Mouse (Mus musculus) embryo, embryonic 10 days (tissue): ENCODE data around the gene Tssc4.

Experiments used
- DNase-seq: peaks from one replicate; pipeline ENCODE4 v3.0.0-alpha.2; 2015; ENCODE audit warnings: low spot score

Tssc4 gene

DNA sequence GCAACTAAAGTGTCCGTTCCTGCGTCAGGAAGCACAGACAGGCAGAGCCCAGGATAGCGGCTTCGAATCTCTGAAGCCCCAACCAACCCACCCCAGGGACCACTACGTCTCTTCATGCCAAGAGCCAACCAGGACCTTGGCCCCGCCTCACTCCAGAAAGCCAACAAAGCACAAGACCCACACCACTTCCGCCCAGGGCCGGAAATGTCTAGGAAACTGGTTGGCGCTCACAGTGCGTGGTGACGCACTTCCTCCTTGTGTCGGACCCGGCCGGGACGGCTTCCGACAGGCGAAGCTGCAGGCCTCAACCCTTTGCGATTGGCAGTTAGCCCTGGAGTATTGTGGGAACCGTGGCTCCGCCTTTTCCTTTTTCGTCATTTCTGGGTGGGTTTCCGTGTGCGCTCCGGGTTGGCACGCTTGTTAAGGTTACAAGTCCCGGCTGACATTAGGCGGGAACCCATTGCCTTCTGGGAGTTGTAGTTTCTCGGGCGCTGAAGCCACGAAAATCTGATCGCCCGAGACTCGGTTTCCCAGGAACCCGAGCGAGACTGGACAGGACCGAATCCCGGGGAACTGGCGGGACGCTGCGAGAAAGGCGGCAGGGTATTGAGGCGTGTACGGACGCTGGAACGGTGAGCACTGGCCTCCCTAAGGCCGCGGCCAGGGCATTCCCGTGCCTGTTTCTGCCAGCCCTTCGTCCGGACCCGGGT, at the start of gene Tssc4:
Gene Tssc4 (plus strand): TSS at position 368 of the 710 bp plus-strand sequence.
- peak; percentile 99 for DNase-seq

- no peak for DNase-seq
Measured at GRCm38 (mm10) chr7:143020040-143020439, 49.0 kb upstream of the Tssc4 start.

- DNase-seq, result no peak
Measured at GRCm38 (mm10) chr7:143020764-143021163, 48.3 kb upstream of the Tssc4 start.

DNA sequence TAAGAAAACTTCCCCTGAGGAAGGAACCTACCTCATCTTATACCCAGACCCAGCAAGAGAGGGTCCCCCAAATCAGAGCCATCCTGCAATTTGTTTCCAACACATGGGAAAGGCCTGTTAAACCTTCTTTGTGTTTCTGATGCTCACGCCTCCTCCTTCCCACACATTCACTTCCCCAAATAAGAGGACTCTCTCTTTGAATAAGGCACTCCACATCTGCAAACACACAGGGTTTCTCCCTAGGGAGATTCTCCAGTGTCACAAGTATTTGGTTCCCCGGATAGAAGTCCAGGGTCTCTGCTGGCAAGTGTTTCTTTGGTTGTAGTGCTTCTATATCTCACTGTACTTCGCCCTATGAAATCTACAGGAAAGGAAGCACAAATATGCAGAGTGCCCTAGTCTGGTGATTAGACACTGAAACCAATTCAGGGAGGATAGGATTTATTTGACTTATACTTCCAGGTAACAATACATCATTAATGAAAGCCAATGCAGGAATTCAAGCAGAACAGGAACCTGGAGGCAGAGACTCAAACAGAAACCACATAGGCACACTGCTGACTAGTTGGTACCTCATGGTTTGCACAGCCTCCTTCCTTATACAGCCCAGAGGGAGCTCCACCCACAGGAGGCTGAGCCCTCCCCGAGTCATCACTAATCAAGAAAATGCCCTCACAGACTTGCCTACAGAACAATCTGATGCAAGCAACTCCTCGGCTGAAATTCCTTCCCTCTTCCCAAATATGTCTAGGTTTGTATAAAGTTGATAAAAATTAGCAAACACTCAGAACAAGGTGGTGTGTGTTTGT, 47.5 kb upstream of the Tssc4 start:
- no peak for DNase-seq

DNA sequence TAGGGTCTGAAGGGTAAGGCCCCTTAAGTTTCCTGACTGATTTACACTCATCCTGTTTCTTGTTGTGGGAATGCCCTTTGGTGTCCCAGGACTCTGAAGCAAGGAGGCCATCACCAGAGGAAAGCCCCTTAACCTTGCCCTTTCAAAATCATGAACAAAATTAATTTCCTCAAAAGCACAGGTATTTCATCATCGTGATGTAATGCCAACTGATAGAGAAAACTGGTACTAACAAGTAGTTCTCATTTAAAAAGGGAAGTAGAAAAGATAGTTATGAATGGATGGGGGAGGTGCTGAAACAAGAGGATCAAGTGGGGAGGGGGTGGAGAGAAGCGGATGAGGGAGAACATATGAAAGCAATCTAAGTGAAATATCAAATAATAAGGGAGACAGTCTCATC, 45.5 kb upstream of the Tssc4 start:
- no peak for DNase-seq

DNA sequence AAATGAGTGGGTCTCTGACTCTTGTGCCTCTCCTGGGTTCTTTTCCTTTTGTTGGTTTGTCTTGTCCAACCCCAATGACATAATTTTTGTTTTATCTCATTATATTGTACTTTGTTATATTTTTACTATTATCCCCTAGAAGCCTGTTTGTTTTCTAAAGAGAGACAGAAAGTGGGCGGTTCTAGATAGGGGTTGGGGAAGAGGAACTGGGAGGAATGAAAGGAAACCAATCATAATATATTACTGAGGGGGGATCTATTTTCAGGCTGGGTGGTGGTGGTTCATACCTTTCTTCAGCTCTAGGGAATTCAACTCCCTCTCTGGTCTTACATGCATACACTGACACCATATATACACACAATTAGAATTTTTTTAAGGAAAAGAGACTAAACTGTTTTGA, 44.8 kb upstream of the Tssc4 start:
- no peak for DNase-seq

- no peak for DNase-seq
Measured at GRCm38 (mm10) chr7:143025496-143025895, 43.6 kb upstream of the Tssc4 start.

DNA sequence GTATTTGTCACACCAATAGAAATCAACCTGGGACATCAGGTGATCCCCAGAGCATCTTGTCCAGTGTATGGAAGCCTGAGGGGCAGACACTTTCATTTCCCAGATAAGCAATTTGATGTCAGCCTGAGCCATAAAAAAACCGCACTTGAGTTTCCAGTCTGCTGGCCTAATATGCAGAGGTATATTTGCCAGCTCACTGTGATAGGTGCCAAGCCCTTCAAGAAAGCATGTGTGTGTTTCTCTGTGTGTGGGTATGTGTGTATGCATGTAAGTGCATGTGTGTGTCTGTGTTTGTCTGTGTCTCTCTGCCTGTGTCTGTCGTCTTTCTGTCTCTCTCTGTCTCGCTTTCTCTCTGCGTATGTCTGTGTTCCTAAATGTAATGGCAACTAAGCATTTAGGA, 41.9 kb upstream of the Tssc4 start:
- no peak for DNase-seq

- no peak for DNase-seq
Measured at GRCm38 (mm10) chr7:143031816-143032215, 37.2 kb upstream of the Tssc4 start.

- DNase-seq, result no peak
Measured at GRCm38 (mm10) chr7:143033581-143033980, 35.5 kb upstream of the Tssc4 start.

GRCm38 (mm10) chr7:143034112-143034511, 34.9 kb upstream of the Tssc4 start:
- no peak for DNase-seq

DNA sequence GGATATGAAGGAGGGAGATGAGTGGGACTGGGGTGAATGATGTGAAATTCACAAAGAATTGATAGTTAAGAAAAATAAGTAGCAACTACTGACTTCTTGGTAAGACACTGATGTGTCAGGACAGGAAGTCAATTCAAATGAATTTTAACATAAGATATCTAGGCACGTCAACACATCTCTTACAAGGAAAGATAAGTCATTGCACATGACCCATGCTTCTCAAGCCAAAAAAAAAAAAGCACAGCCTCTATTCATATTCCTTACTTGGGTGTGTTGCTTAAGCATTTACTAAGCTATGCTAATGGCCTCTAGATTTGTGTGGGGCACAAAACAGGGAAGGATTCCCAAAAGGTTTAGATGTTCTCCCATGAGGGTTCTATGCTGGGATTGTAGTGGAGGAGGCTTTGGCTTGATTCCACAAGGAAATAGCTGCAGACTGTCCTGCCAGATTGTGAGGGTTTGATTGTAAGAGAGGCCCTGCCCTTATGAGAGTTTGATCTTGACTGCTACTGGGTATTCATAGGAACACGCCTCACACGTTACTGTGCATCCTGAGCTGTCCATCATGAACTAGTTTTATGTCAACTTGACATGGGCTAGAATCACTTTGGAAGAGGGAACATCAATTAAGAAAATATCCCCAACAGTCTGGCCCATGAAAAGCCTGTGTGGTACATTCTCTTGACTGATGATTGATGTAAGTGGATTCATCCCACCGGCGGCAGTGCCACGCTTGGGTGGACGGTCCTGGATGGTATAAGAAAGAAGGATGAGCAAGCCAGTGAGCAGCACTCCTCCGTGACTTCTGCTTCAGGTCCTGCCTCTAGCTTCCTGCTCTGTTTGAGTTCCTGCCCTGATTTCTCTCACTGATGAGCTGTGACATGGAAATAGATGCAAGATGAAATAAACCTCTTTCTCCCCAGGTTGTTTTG, 34.3 kb upstream of the Tssc4 start:
- DNase-seq, result no peak

DNA sequence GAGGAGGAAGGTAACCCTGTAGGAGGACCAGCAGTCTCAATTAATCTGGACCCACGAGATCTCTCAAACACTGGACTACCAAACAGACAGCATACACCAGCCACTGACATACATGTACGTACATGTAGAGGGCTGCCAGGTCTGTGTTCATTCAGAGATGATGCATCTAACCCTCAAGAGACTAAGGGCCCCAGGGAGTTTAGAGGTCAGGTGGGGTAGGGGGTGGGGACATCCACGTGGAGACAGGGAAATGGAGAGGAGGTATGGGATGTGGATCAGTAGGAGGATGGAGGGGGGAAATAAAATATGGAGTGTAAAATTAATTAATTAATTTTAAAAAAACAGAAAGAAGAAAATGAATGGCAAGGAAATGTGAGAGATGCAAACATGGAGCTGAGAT, 32.3 kb upstream of the Tssc4 start:
- no peak for DNase-seq

DNA sequence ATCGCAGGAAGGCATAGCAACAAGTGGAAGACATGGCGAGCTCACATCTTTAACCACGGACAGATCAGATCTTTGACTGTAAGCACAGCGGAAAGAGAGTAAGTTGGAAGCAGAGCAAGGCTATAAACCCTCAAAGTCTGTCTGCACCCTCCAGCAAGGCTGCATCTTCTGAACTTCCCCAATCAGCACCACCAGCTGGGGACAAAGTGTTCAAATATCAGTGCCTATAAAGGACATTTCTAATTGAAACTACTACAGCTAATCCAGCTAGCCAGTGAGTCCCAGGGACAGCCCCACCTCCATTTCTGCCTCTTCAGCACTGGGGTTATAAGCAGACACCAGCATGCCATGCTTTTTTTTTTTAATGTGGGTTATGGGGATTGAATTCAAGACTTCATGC, 31.7 kb upstream of the Tssc4 start:
- no peak for DNase-seq

GRCm38 (mm10) chr7:143038174-143038931, 30.7 kb upstream of the Tssc4 start:
- no peak for DNase-seq

GRCm38 (mm10) chr7:143040561-143040960, 28.5 kb upstream of the Tssc4 start:
- no peak for DNase-seq

DNA sequence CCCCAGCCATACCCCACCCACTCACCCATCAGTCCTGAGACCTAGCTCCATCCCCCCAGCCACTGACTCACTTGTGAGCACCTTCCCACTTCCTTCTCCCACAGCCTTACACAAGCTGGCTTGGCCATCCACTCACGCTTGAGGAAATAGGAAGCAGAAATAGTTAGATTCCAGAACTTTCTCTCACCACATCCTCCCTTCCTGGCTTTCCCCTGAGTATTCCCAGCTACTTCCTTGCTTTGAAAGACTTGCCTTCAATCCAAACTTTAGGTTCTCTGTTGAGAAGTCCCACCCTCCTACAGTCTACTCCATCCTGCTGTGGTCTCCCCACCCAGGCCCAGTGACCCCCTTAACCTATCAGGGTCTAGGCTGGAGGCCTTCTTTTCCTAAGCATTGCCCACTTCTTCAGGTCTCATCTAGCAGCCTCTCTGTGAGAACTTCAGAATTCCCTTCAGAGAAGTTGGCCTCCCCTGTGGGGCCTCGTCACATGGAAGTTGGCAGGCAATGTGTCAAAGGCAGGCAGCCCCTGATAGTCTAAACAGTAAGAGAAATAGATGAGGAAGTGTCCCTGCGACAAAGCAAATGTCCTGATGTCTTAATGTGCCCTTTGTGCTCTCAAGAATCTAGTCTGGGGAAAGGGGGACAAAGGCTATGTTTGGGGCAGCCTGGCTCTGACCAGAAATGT, 27.8 kb upstream of the Tssc4 start:
- DNase-seq, result no peak

DNA sequence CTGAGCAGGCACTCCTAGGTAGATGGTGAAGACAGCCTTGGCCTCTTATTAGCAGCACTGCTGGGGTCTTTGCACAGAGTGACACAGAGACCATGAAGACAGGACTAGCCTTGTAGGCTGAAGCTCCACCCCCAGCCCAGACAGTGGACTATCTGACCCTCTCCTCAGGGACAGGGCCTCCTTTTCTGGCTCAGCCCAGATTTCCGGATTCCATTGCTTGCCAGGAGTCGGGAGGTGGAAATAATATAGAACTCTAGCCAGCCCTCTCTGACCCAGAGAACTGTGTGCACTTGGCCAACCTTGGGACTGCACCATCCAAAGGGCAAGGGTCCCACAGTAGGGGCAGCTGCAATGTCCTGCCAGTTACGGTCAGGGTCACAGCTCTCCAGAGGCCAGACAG, 27.0 kb upstream of the Tssc4 start:
- DNase-seq, result no peak

DNA sequence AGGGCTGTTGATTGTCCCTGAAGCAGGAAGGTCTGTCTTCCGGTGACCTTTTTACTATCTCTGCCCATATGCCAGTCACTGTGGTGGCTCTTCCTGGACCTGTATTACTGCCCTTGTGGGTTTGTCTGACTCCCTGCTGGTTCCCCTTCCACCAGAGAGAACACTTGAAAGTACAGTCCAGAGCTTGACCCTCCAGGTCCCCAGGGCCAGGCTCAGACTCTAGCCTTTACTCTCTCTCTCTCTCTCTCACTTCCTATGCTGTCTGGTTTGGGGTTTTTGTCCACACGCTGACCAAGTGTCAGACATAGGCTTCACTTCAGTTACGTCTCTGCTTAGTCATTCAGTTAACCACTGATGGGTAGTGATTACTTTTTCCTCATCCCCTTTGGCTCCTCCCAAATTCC, 26.1 kb upstream of the Tssc4 start:
- DNase-seq, result no peak

DNA sequence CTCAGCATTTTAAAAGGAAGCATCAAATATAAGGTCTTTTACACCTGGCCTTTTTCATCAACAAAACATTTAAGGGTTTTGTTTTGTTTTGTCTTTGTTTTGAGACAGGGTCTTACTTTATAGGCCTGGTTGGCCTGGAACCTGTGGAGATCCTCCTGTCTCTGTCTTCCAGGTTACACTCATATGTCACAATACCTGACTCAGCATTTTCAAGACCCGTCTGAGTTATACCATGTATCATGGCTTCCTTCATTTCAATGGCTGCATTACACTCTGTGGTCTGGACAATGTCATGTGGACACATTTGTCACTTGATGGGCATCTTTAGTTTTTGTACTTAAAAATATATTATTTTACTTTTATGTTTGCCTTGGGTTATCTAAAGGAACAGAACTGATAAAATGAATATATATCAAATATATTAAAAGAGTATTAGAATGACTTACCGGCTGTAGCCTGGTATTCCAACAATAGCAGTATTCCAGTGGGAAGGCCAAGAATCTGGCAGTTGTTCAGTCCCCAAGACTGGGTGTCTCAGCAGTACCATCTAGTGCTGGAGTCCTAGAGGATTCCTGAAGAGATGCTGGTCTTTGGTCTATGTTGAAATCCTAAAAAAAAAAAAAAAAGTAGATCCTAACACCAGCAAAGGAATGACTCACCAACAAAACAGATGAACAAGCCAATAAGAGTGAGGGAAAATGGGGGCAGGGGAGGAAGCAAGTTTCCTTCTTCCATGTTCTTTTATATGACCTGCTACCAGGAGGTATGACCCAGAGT, 24.8 kb upstream of the Tssc4 start:
- DNase-seq, result no peak
